Comparison of ENCODE assay signal across 7 mouse cellular contexts in genomic region chr7:3703148-3703878, GRCm38 (mm10). TPM values are rescaled to one million over a fixed set of nuclear protein-coding genes. Genes with fewer than 3 reads are reported as not detected.
DNase-seq lines count a peak whose midpoint lies in the region; ATAC-seq and TF ChIP-seq lines count a peak whose summit lies in the region.

No protein-coding gene starts in this region.

- 20% methylated on average over 6 of the region's 6 CpGs for WGBS in limb, embryonic 15.5 days
- WGBS in stomach, postnatal 0 days, result 22% methylated on average over 6 of the region's 6 CpGs

- peak; percentile 37 for ATAC-seq in erythroid progenitor cell, adult 5-6 weeks (replicated peaks; ENCODE audit: low FRiP score, poor library complexity, severe bottlenecking)
- peak; percentile 7 for ATAC-seq in limb, embryonic 15.5 days (ENCODE audit: insufficient number of reproducible peaks, low FRiP score, low TSS enrichment, low read depth)
- peak; percentile 33 for ATAC-seq in stomach, postnatal 0 days (ENCODE audit: low FRiP score, low TSS enrichment)

- H3K9ac ChIP-seq in limb, embryonic 15.5 days, result peak overlapping the region; percentile 39
- H3K9ac ChIP-seq in stomach, postnatal 0 days (ENCODE audit: low read length), result peak overlapping the region; percentile 53

- peak; percentile 20 for DNase-seq in ovary, postnatal 10 days (ENCODE audit: low spot score)
- DNase-seq in ovary, postnatal 36 days (ENCODE audit: low spot score), result no peak
- no peak for DNase-seq in stomach, postnatal 0 days (ENCODE audit: low spot score)
- DNase-seq in urinary bladder, postnatal 4 days (ENCODE audit: low spot score in 2 of 2), result no peak
- DNase-seq in spleen, postnatal 36 days (ENCODE audit: low spot score in 2 of 2), result no peak

- TF ChIP-seq CTCF in stomach, postnatal 0 days (IDR thresholded peaks at IDR 0.05; ENCODE audit: low read depth), result no peak

- no peaks in the 10 kb centered on the region for H3K9me3 ChIP-seq in limb, embryonic 15.5 days
- no peaks in the 10 kb centered on the region for H3K9me3 ChIP-seq in stomach, postnatal 0 days (ENCODE audit: control insufficient read depth, low read length)

- peaks cover 13% of the 10 kb centered on the region for H3K4me1 ChIP-seq in limb, embryonic 15.5 days
- H3K4me1 ChIP-seq in stomach, postnatal 0 days (replicated peaks; ENCODE audit: control insufficient read depth, insufficient read depth), result peaks cover 4% of the 10 kb centered on the region; the same call in 1 of the 2 replicates

- peak overlapping the region; percentile 65 for H3K4me3 ChIP-seq in limb, embryonic 15.5 days
- peak overlapping the region; percentile 63 for H3K4me3 ChIP-seq in stomach, postnatal 0 days (ENCODE audit: low read depth, low read length)

- H3K27ac ChIP-seq in limb, embryonic 15.5 days, result peak overlapping the region; percentile 93
- H3K27ac ChIP-seq in stomach, postnatal 0 days (replicated peaks), result peak overlapping the region; percentile 82

- H3K36me3 ChIP-seq in limb, embryonic 15.5 days, result peaks cover 46% of the 10 kb centered on the region
- peaks cover 14% of the 10 kb centered on the region for H3K36me3 ChIP-seq in stomach, postnatal 0 days (ENCODE audit: control insufficient read depth, insufficient read depth, low read length)

- H3K27me3 ChIP-seq in limb, embryonic 15.5 days, result no peaks in the 10 kb centered on the region
- H3K27me3 ChIP-seq in stomach, postnatal 0 days (ENCODE audit: control insufficient read depth, insufficient read depth, low read length), result no peaks in the 10 kb centered on the region

- peak overlapping the region; percentile 49 for H3K4me2 ChIP-seq in limb, embryonic 15.5 days
- H3K4me2 ChIP-seq in stomach, postnatal 0 days (replicated peaks; ENCODE audit: low read depth), result peak overlapping the region; percentile 56

- TF ChIP-seq EP300 in stomach, postnatal 0 days (optimal IDR thresholded peaks at IDR 0.05), result no peak

RNA-seq across cellular contexts. Expression of gene Rps9, which starts 0.5 kb away (rescaled TPM):
- total RNA-seq in erythroid progenitor cell, adult 5-6 weeks (2015; ENCODE audit: low replicate concordance), result 482 and 547 TPM in 2 replicates
- total RNA-seq in erythroid progenitor cell, adult 5-6 weeks (2017; ENCODE audit: low replicate concordance), result 300 and 652 TPM in 2 replicates
- 1,336 and 1,506 TPM in 2 replicates for polyA plus RNA-seq in limb, embryonic 15.5 days (2015; fragmentation: Nextera tagmentation; extraction: Ambion mirVana)
- 1,098 and 1,141 TPM in 2 replicates for polyA plus RNA-seq in stomach, postnatal 0 days (2015; fragmentation: Nextera tagmentation; extraction: Ambion mirVana)

RNA-seq across cellular contexts. Expression of gene Mboat7, which starts 10.0 kb away (rescaled TPM):
- total RNA-seq in erythroid progenitor cell, adult 5-6 weeks (2015; ENCODE audit: low replicate concordance), result 17.7 and 29.3 TPM in 2 replicates
- 1.0 and 6.4 TPM in 2 replicates for total RNA-seq in erythroid progenitor cell, adult 5-6 weeks (2017; ENCODE audit: low replicate concordance)
- 59.7 and 63.6 TPM in 2 replicates for polyA plus RNA-seq in limb, embryonic 15.5 days (2015; fragmentation: Nextera tagmentation; extraction: Ambion mirVana)
- polyA plus RNA-seq in stomach, postnatal 0 days (2015; fragmentation: Nextera tagmentation; extraction: Ambion mirVana), result 27.1 and 28.3 TPM in 2 replicates

RNA-seq across cellular contexts. Expression of gene Tsen34, which starts 10.7 kb away (rescaled TPM):
- 1.7 TPM in 1 of 2 replicates, not detected in the other for total RNA-seq in erythroid progenitor cell, adult 5-6 weeks (2015; ENCODE audit: low replicate concordance)
- 3.0 and 3.1 TPM in 2 replicates for total RNA-seq in erythroid progenitor cell, adult 5-6 weeks (2017; ENCODE audit: low replicate concordance)
- polyA plus RNA-seq in limb, embryonic 15.5 days (2015; fragmentation: Nextera tagmentation; extraction: Ambion mirVana), result 251 and 270 TPM in 2 replicates
- polyA plus RNA-seq in stomach, postnatal 0 days (2015; fragmentation: Nextera tagmentation; extraction: Ambion mirVana), result 143 TPM in 2 replicates

RNA-seq across cellular contexts. Expression of gene Pirb, which starts 16.9 kb away (rescaled TPM):
- 27.7 and 27.8 TPM in 2 replicates for total RNA-seq in erythroid progenitor cell, adult 5-6 weeks (2015; ENCODE audit: low replicate concordance)
- total RNA-seq in erythroid progenitor cell, adult 5-6 weeks (2017; ENCODE audit: low replicate concordance), result 4.8 and 6.4 TPM in 2 replicates
- polyA plus RNA-seq in limb, embryonic 15.5 days (2015; fragmentation: Nextera tagmentation; extraction: Ambion mirVana), result 0.96 and 2.4 TPM in 2 replicates
- polyA plus RNA-seq in stomach, postnatal 0 days (2015; fragmentation: Nextera tagmentation; extraction: Ambion mirVana), result 0.82 and 1.0 TPM in 2 replicates

RNA-seq across cellular contexts. Expression of gene Tmc4, which starts 26.0 kb away (rescaled TPM):
- 6.7 TPM in 1 of 2 replicates, not detected in the other for total RNA-seq in erythroid progenitor cell, adult 5-6 weeks (2015; ENCODE audit: low replicate concordance)
- 0.77 TPM in 1 of 2 replicates, not detected in the other for total RNA-seq in erythroid progenitor cell, adult 5-6 weeks (2017; ENCODE audit: low replicate concordance)
- 5.0 and 7.0 TPM in 2 replicates for polyA plus RNA-seq in limb, embryonic 15.5 days (2015; fragmentation: Nextera tagmentation; extraction: Ambion mirVana)
- 70.1 and 77.4 TPM in 2 replicates for polyA plus RNA-seq in stomach, postnatal 0 days (2015; fragmentation: Nextera tagmentation; extraction: Ambion mirVana)
